9 mouse cellular contexts compared by ENCODE assay signal in genomic region chr15:102002646-102003488, GRCm38 (mm10). TPM values are rescaled to one million over a fixed set of nuclear protein-coding genes. Genes with fewer than 3 reads are reported as not detected.
DNase-seq lines count a peak whose midpoint lies in the region; ATAC-seq and TF ChIP-seq lines count a peak whose summit lies in the region.
"Had no signal": no experiment of that assay in that cellular context is flagged by ENCODE, and none has a peak within 500 bp of the region (broad histone marks: within the 10 kb centered on the region; RNA-seq: fewer than 3 reads in every experiment).

No protein-coding gene starts in this region.

- no peaks in the 10 kb centered on the region for H3K9me3 ChIP-seq in embryonic facial prominence, embryonic 10.5 days
- no peaks in the 10 kb centered on the region for H3K9me3 ChIP-seq in limb, embryonic 11.5 days (ENCODE audit: control insufficient read depth, low read length)

- H3K27me3 ChIP-seq in spleen, adult 2 months (ENCODE audit: control insufficient read depth, insufficient read depth, low read length) = 0 out of 2 replicates have a peak, but pooled peaks cover 3% of the 10 kb centered on the region
- peaks cover 88% of the 10 kb centered on the region for H3K27me3 ChIP-seq in embryonic facial prominence, embryonic 10.5 days (replicated peaks; ENCODE audit: low read depth, poor library complexity, severe bottlenecking)
- peaks cover 17% of the 10 kb centered on the region for H3K27me3 ChIP-seq in limb, embryonic 11.5 days (ENCODE audit: control insufficient read depth, insufficient read depth, low read length)
- H3K27me3 ChIP-seq: Patski had no signal

- no peaks in the 10 kb centered on the region for H3K36me3 ChIP-seq in spleen, adult 2 months (ENCODE audit: control insufficient read depth, insufficient read depth, low read length)
- peaks cover 6% of the 10 kb centered on the region; the same call in 1 of the 2 replicates for H3K36me3 ChIP-seq in embryonic facial prominence, embryonic 10.5 days (replicated peaks)
- H3K36me3 ChIP-seq in limb, embryonic 11.5 days (ENCODE audit: control insufficient read depth, insufficient read depth, low read length) = no peaks in the 10 kb centered on the region

- H3K4me2 ChIP-seq in limb, embryonic 11.5 days (ENCODE audit: low read depth, severe bottlenecking) = peak overlapping the region; percentile 48

- no peak for TF ChIP-seq CTCF in spleen, adult 2 months (IDR thresholded peaks at IDR 0.05; ENCODE audit: extremely low read depth, insufficient read depth, insufficient read length, insufficient replicate concordance)

- TF ChIP-seq POLR2A in spleen, adult 2 months (IDR thresholded peaks at IDR 0.05; ENCODE audit: low read depth, low read length) = no peak

- no peaks in the 10 kb centered on the region; the same call in 1 of the 2 replicates for H3K4me1 ChIP-seq in spleen, adult 2 months (ENCODE audit: control insufficient read depth, insufficient read depth, insufficient read length)
- H3K4me1 ChIP-seq in embryonic facial prominence, embryonic 10.5 days = peaks cover 59% of the 10 kb centered on the region
- peaks cover 16% of the 10 kb centered on the region for H3K4me1 ChIP-seq in limb, embryonic 11.5 days (ENCODE audit: control insufficient read depth, insufficient read depth, low read length)

- ATAC-seq in limb, embryonic 11.5 days (ENCODE audit: insufficient number of reproducible peaks, low FRiP score, low TSS enrichment, low read depth) = peak; percentile 82
- ATAC-seq: Patski had no signal

- no peak for DNase-seq in spleen, adult 2 months (ENCODE audit: low read depth in 1 of 2, low spot score in 2 of 2)
- no peak for DNase-seq in spleen, postnatal 36 days (ENCODE audit: low spot score in 2 of 2)
- peak; percentile 86 for DNase-seq in embryonic facial prominence, embryonic 10.5 days (ENCODE audit: low spot score)
- DNase-seq in heart, postnatal 4 days = peak; percentile 68
- DNase-seq in limb, embryonic 11.5 days (ENCODE audit: low spot score) = peak; percentile 84
- peak; percentile 80 for DNase-seq in mesoderm, embryonic 11.5 days (ENCODE audit: low read depth, low spot score)
- no peak for DNase-seq in frontal cortex, adult 2 months (ENCODE audit: extremely low spot score in 1 of 2, low spot score in 1 of 2)
- no peak for DNase-seq in spleen, adult 18-20 months

- no peak overlapping the region for H3K27ac ChIP-seq in spleen, adult 2 months (ENCODE audit: insufficient read depth, low read length)
- peak overlapping the region; percentile 81 for H3K27ac ChIP-seq in embryonic facial prominence, embryonic 10.5 days (replicated peaks)
- no peak overlapping the region for H3K27ac ChIP-seq in limb, embryonic 11.5 days (replicated peaks; ENCODE audit: low read depth, low read length)

- H3K9ac ChIP-seq in limb, embryonic 11.5 days (ENCODE audit: low read length) = peak overlapping the region; percentile 24

- 8% methylated on average over 34 of the region's 34 CpGs for WGBS in spleen, adult 2 months
- WGBS in embryonic facial prominence, embryonic 10.5 days = 2% methylated on average over 34 of the region's 34 CpGs
- WGBS in limb, embryonic 11.5 days = 2% methylated on average over 32 of the region's 34 CpGs

- H3K4me3 ChIP-seq in spleen, adult 2 months (ENCODE audit: extremely low read depth, insufficient read depth, insufficient read length) = peak overlapping the region; percentile 6; the same call in 1 of the 2 replicates
- peak overlapping the region; percentile 58 for H3K4me3 ChIP-seq in embryonic facial prominence, embryonic 10.5 days
- H3K4me3 ChIP-seq in limb, embryonic 11.5 days (ENCODE audit: low read depth, low read length) = peak overlapping the region; percentile 27

RNA-seq across cellular contexts. Expression of gene Krt8, which starts 1.4 kb away (rescaled TPM):
- polyA plus RNA-seq in spleen, adult 2 months (2012; rRNA removed) = 2.2 and 3.0 TPM in 2 replicates
- polyA plus RNA-seq in embryonic facial prominence, embryonic 10.5 days (2016; fragmentation: Nextera tagmentation; extraction: Ambion mirVana) = 86.3 and 91.9 TPM in 2 replicates
- total RNA-seq in heart, postnatal 4 days (2021) = 1 to 10 TPM; 6.2 to 6.4 TPM
- polyA plus RNA-seq in limb, embryonic 11.5 days (2014; fragmentation: Nextera tagmentation; extraction: Ambion mirVana) = 21.3 and 22.7 TPM in 2 replicates
- 1.7 and 4.5 TPM in 2 replicates for polyA plus RNA-seq in frontal cortex, adult 2 months (2012; rRNA removed)

RNA-seq across cellular contexts. Expression of gene Krt18, which starts 25.1 kb away (rescaled TPM):
- 2.1 and 2.2 TPM in 2 replicates for polyA plus RNA-seq in spleen, adult 2 months (2012; rRNA removed)
- 95.2 and 101 TPM in 2 replicates for polyA plus RNA-seq in embryonic facial prominence, embryonic 10.5 days (2016; fragmentation: Nextera tagmentation; extraction: Ambion mirVana)
- total RNA-seq in heart, postnatal 4 days (2021) = 10 to 100 TPM; 14.9 to 15.4 TPM
- 26.8 and 30.1 TPM in 2 replicates for polyA plus RNA-seq in limb, embryonic 11.5 days (2014; fragmentation: Nextera tagmentation; extraction: Ambion mirVana)
- 1.4 and 3.5 TPM in 2 replicates for polyA plus RNA-seq in frontal cortex, adult 2 months (2012; rRNA removed)

RNA-seq across cellular contexts. Expression of gene Krt78, which starts 48.8 kb away (rescaled TPM):
- not detected in 2 replicates for polyA plus RNA-seq in spleen, adult 2 months (2012; rRNA removed)
- not detected in 2 replicates for polyA plus RNA-seq in embryonic facial prominence, embryonic 10.5 days (2016; fragmentation: Nextera tagmentation; extraction: Ambion mirVana)
- total RNA-seq in heart, postnatal 4 days (2021) = under 1 TPM in 1 of 2 experiments, not detected in 1; 0.07 TPM
- polyA plus RNA-seq in limb, embryonic 11.5 days (2014; fragmentation: Nextera tagmentation; extraction: Ambion mirVana) = not detected in 2 replicates
- not detected in 2 replicates for polyA plus RNA-seq in frontal cortex, adult 2 months (2012; rRNA removed)

Comparison
In these comparisons a context has a peak if more than half of its experiments do, and no peak if none do; other contexts are left out.
1. DNase-seq: peak in embryonic facial prominence, embryonic 10.5 days (single experiment), heart, postnatal 4 days (single experiment), limb, embryonic 11.5 days (single experiment) and mesoderm, embryonic 11.5 days (single experiment); none in spleen, adult 2 months (0 of 2), spleen, postnatal 36 days (0 of 2), frontal cortex, adult 2 months (0 of 2) and spleen, adult 18-20 months (0 of 2).
2. H3K4me3 ChIP-seq: peak in every context shown above with its lines; median percentile 58 in embryonic facial prominence, embryonic 10.5 days; 27 in limb, embryonic 11.5 days; 6 in spleen, adult 2 months.